Mouse (Mus musculus): ENCODE data around the gene Wfdc6b. TPM values are rescaled to one million over a fixed set of nuclear protein-coding genes. Genes with fewer than 3 reads are reported as not detected.

Wfdc6b gene
- total and polyA plus RNA-seq, 3 experiments = not detected

GRCm38 (mm10) chr2:164592014-164592413, 21.3 kb upstream of the Wfdc6b start:
- Histone ChIP-seq H3K36me3 (ENCODE audit: control insufficient read depth in 1 of 2, insufficient read depth in 2 of 2, low read length in 2 of 2) (no peaks in the 10 kb centered on the region), H3K4me3 (ENCODE audit: control insufficient read depth in 1 of 2, insufficient read depth in 1 of 2, low read depth in 2 of 2, low read length in 2 of 2) (no peak overlapping the region), H3K79me2 (ENCODE audit: control insufficient read depth, insufficient read depth, low read length, poor library complexity) (no peaks in the 10 kb centered on the region; the same call in 1 of the 2 replicates), H3K4me1 (ENCODE audit: control insufficient read depth in 1 of 2, insufficient read depth in 2 of 2, low read length in 2 of 2) (no peaks in the 10 kb centered on the region), H3K9me3 (replicated peaks; ENCODE audit: insufficient read depth, low read length) (no peaks in the 10 kb centered on the region), H3K27me3 (ENCODE audit: control insufficient read depth in 1 of 2, insufficient read depth in 2 of 2, low read length in 2 of 2) (peaks cover 0 to 5% of the 10 kb centered on the region in 2 experiments), H3K9ac (ENCODE audit: control insufficient read depth, low read depth, low read length, poor library complexity, severe bottlenecking) (no peak overlapping the region), H3K27ac (ENCODE audit: control insufficient read depth, low read depth, low read length) (no peak overlapping the region)
- TF ChIP-seq CTCF (IDR thresholded peaks at IDR 0.05 in 2 of 3, conservative IDR thresholded peaks at IDR 0.05 in 1 of 3; ENCODE audit: control insufficient read depth in 1 of 3, insufficient read depth in 1 of 3, low read depth in 2 of 3, low read length in 3 of 3, poor library complexity in 1 of 3, severe bottlenecking in 1 of 3) (peak; percentile 57 to 91 (median 62)), ETS1 (IDR thresholded peaks at IDR 0.05; ENCODE audit: low read depth, low read length) (no peak), RAD21 (IDR thresholded peaks at IDR 0.05; ENCODE audit: low read depth, low read length) (peak; percentile 92), SMC3 (IDR thresholded peaks at IDR 0.05; ENCODE audit: low read depth, low read length) (peak; percentile 84), ZC3H11A (IDR thresholded peaks at IDR 0.05; ENCODE audit: low read depth, low read length) (peak; percentile 84)
- peak; percentile 42 for DNase-seq (ENCODE audit: low read depth, low spot score)

DNA sequence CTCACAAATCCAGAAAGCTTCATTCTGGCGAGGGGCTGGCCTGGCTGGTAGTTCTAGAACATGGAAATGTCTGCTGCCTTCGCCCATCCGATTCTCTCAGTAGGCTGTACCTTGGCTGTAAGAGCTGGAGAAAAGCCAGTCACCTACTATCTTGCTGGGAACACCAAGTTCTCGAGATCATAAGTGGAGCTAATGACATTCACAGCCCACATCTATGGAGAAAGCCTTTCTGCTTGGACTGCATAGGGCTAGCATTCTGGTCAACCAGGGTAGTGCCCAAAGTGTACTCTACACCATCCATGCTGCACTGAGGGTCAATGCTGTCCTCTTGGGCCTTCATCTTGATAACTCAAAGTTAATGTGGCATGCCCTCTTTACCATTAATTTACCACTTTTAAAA, 19.8 kb upstream of the Wfdc6b start, which contains the start of gene Eppin:
Gene Eppin (minus strand): TSS at position 101 of the 400 bp plus-strand sequence.
- no peak for DNase-seq (ENCODE audit: low read depth, low spot score)
- no peaks in the 10 kb centered on the region for H3K36me3 ChIP-seq (ENCODE audit: control insufficient read depth in 1 of 2, insufficient read depth in 2 of 2, low read length in 2 of 2)
- no peaks in the 10 kb centered on the region for H3K9me3 ChIP-seq (replicated peaks; ENCODE audit: insufficient read depth, low read length)
- H3K27me3 ChIP-seq (ENCODE audit: control insufficient read depth in 1 of 2, insufficient read depth in 2 of 2, low read length in 2 of 2) = peaks cover 0 to 3% of the 10 kb centered on the region in 2 experiments
- no peak within 1 kb of the TSS for H3K27ac ChIP-seq (ENCODE audit: control insufficient read depth, low read depth, low read length)
- no peaks in the 10 kb centered on the region; the same call in 1 of the 2 replicates for H3K79me2 ChIP-seq (ENCODE audit: control insufficient read depth, insufficient read depth, low read length, poor library complexity)
- no peak within 1 kb of the TSS for H3K4me3 ChIP-seq (ENCODE audit: control insufficient read depth in 1 of 2, insufficient read depth in 1 of 2, low read depth in 2 of 2, low read length in 2 of 2)
- H3K9ac ChIP-seq (ENCODE audit: control insufficient read depth, low read depth, low read length, poor library complexity, severe bottlenecking) = no peak within 1 kb of the TSS
- H3K4me1 ChIP-seq (ENCODE audit: control insufficient read depth in 1 of 2, insufficient read depth in 2 of 2, low read length in 2 of 2) = no peaks in the 10 kb centered on the region
- TF ChIP-seq MYC (IDR thresholded peaks at IDR 0.05; ENCODE audit: low read depth, low read length) = no peak
- TF ChIP-seq CHD2 (IDR thresholded peaks at IDR 0.05; ENCODE audit: low read length) = no peak
- no peak for TF ChIP-seq MXI1 (IDR thresholded peaks at IDR 0.05; ENCODE audit: low read depth, low read length)

GRCm38 (mm10) chr2:164600179-164600578, 13.1 kb upstream of the Wfdc6b start:
- peak; percentile 10 for DNase-seq (ENCODE audit: low read depth, low spot score)
- no peaks in the 10 kb centered on the region for H3K79me2 ChIP-seq (ENCODE audit: control insufficient read depth, insufficient read depth, low read length, poor library complexity)
- H3K27me3 ChIP-seq (ENCODE audit: control insufficient read depth in 1 of 2, insufficient read depth in 2 of 2, low read length in 2 of 2) = peaks cover 0 to 4% of the 10 kb centered on the region in 2 experiments; a peak in 2 of 4 replicates
- H3K4me3 ChIP-seq (ENCODE audit: control insufficient read depth in 1 of 2, insufficient read depth in 1 of 2, low read depth in 2 of 2, low read length in 2 of 2) = no peak overlapping the region
- H3K9me3 ChIP-seq (replicated peaks; ENCODE audit: insufficient read depth, low read length) = no peaks in the 10 kb centered on the region
- H3K4me1 ChIP-seq (ENCODE audit: control insufficient read depth in 1 of 2, insufficient read depth in 2 of 2, low read length in 2 of 2) = no peaks in the 10 kb centered on the region
- H3K27ac ChIP-seq (ENCODE audit: control insufficient read depth, low read depth, low read length) = no peak overlapping the region
- H3K9ac ChIP-seq (ENCODE audit: control insufficient read depth, low read depth, low read length, poor library complexity, severe bottlenecking) = no peak overlapping the region
- no peaks in the 10 kb centered on the region for H3K36me3 ChIP-seq (ENCODE audit: control insufficient read depth in 1 of 2, insufficient read depth in 2 of 2, low read length in 2 of 2)
- TF ChIP-seq ZMIZ1 (IDR thresholded peaks at IDR 0.05; ENCODE audit: low read depth, low read length) (no peak), CTCF (IDR thresholded peaks at IDR 0.05 in 2 of 3, conservative IDR thresholded peaks at IDR 0.05 in 1 of 3; ENCODE audit: control insufficient read depth in 1 of 3, insufficient read depth in 1 of 3, low read depth in 2 of 3, low read length in 3 of 3, poor library complexity in 1 of 3, severe bottlenecking in 1 of 3) (peak; percentile 55 to 57 (median 56)), TCF12 (IDR thresholded peaks at IDR 0.05; ENCODE audit: low read depth, low read length) (no peak), JUND (IDR thresholded peaks at IDR 0.05; ENCODE audit: low read depth, low read length) (no peak), CHD2 (IDR thresholded peaks at IDR 0.05; ENCODE audit: low read length) (no peak), ETS1 (IDR thresholded peaks at IDR 0.05; ENCODE audit: low read depth, low read length) (no peak), POLR2A (IDR thresholded peaks at IDR 0.05; ENCODE audit: control insufficient read depth in 1 of 2, insufficient read depth in 1 of 2, low read depth in 1 of 2, low read length in 2 of 2, poor library complexity in 1 of 2) (no peak), GABPA (IDR thresholded peaks at IDR 0.05; ENCODE audit: low read depth, low read length) (no peak), POLR2AphosphoS2 (IDR thresholded peaks at IDR 0.05; ENCODE audit: low read length) (no peak), ELF1 (IDR thresholded peaks at IDR 0.05; ENCODE audit: low read depth, low read length) (no peak), MAZ (IDR thresholded peaks at IDR 0.05; ENCODE audit: low read depth, low read length) (no peak), NELFE (IDR thresholded peaks at IDR 0.05; ENCODE audit: low read depth, low read length) (no peak), POLR2AphosphoS5 (IDR thresholded peaks at IDR 0.05; ENCODE audit: borderline replicate concordance, low read depth, low read length) (no peak), HCFC1 (IDR thresholded peaks at IDR 0.05; ENCODE audit: low read depth, low read length) (no peak), MYC (IDR thresholded peaks at IDR 0.05; ENCODE audit: low read depth, low read length) (0 out of 2 replicates have a peak, but pooled peaks have one; percentile 20), CHD1 (IDR thresholded peaks at IDR 0.05; ENCODE audit: low read depth, low read length) (no peak), RAD21 (IDR thresholded peaks at IDR 0.05; ENCODE audit: low read depth, low read length) (peak; percentile 25), USF1 (IDR thresholded peaks at IDR 0.05; ENCODE audit: low read depth, low read length) (no peak), ZNF384 (IDR thresholded peaks at IDR 0.05; ENCODE audit: low read depth, low read length) (no peak), GATA1 (IDR thresholded peaks at IDR 0.05; ENCODE audit: low read depth, low read length) (no peak), MAX (IDR thresholded peaks at IDR 0.05; ENCODE audit: low read length) (no peak), UBTF (IDR thresholded peaks at IDR 0.05; ENCODE audit: borderline replicate concordance, insufficient read depth, low read depth, low read length) (no peak), EP300 (IDR thresholded peaks at IDR 0.05; ENCODE audit: low read depth in 1 of 2, low read length in 2 of 2) (no peak)
